Mouse (Mus musculus) frontal cortex, postnatal 14 days (tissue): ENCODE measurements at regions not wholly inside any gene's neighbourhood (a gene's known extent, or its start where the extent isn't known, plus 50 kb on each side); places are given as distances from the start of the nearest gene placed in this dataset.
A peak's percentile ranks its signal among the peaks of the same experiment; 100 is the strongest.

Experiments used
- DNase-seq, 2 experiments: peaks; one replicate each; pipeline ENCODE4 v3.0.0; 2022; ENCODE audit warnings: low spot score in 2 of 2

- no peak for DNase-seq
These were observed 168.1 kb upstream of the Olig3 start for GRCm38 (mm10) chr10:19188082-19188742.

GRCm38 (mm10) chr10:19187716-19188081, 168.6 kb upstream of the Olig3 start:
- DNase-seq = no peak

GRCm38 (mm10) chr10:19187084-19187615, 169.2 kb upstream of the Olig3 start:
- no peak for DNase-seq

- DNase-seq = peak in 1 of 2 experiments; percentile 15
These were observed 170.3 kb upstream of the Olig3 start for GRCm38 (mm10) chr10:19185790-19186581.

GRCm38 (mm10) chr10:19184886-19185285, 169.4 kb upstream of the Tnfaip3 start:
- DNase-seq = no peak

- DNase-seq = no peak
These were observed 162.4 kb upstream of the Tnfaip3 start for GRCm38 (mm10) chr10:19177895-19178294.

- no peak for DNase-seq
These were observed 162.0 kb upstream of the Tnfaip3 start for GRCm38 (mm10) chr10:19177414-19177813.

GRCm38 (mm10) chr10:19176249-19176648, 160.8 kb upstream of the Tnfaip3 start:
- DNase-seq = no peak

GRCm38 (mm10) chr10:19171834-19172233, 156.4 kb upstream of the Tnfaip3 start:
- no peak for DNase-seq

GRCm38 (mm10) chr10:19170596-19170995, 155.1 kb upstream of the Tnfaip3 start:
- no peak for DNase-seq

GRCm38 (mm10) chr10:19169272-19169671, 153.8 kb upstream of the Tnfaip3 start:
- DNase-seq = no peak

- no peak for DNase-seq
These were observed 152.9 kb upstream of the Tnfaip3 start for GRCm38 (mm10) chr10:19168362-19168761.

GRCm38 (mm10) chr10:19167641-19168271, 152.3 kb upstream of the Tnfaip3 start:
- no peak for DNase-seq

GRCm38 (mm10) chr10:19167101-19167500, 151.6 kb upstream of the Tnfaip3 start:
- DNase-seq = no peak

- no peak for DNase-seq
These were observed 146.6 kb upstream of the Tnfaip3 start for GRCm38 (mm10) chr10:19162104-19162503.

- no peak for DNase-seq
These were observed 145.7 kb upstream of the Tnfaip3 start for GRCm38 (mm10) chr10:19161149-19161548.

- DNase-seq = no peak
These were observed 138.6 kb upstream of the Tnfaip3 start for GRCm38 (mm10) chr10:19154041-19154440.

- DNase-seq = no peak
These were observed 137.3 kb upstream of the Tnfaip3 start for GRCm38 (mm10) chr10:19152773-19153172.

GRCm38 (mm10) chr10:19150766-19151165, 135.3 kb upstream of the Tnfaip3 start:
- no peak for DNase-seq

- no peak for DNase-seq
These were observed 134.5 kb upstream of the Tnfaip3 start for GRCm38 (mm10) chr10:19150005-19150404.

- DNase-seq = no peak
These were observed 133.9 kb upstream of the Tnfaip3 start for GRCm38 (mm10) chr10:19149196-19149869.

GRCm38 (mm10) chr10:19141481-19141880, 126.0 kb upstream of the Tnfaip3 start:
- no peak for DNase-seq
